Mouse (Mus musculus): ENCODE results near the gene Adgrf1.
"Not testable (repeated sequence)": the region's sequence is repeated elsewhere in the genome, so short reads cannot be mapped to it uniquely, and the experiment has no call there.

Adgrf1 gene

GRCm38 (mm10) chr17:43267046-43267749 lies 2.9 kb upstream of the Adgrf1 start:
- peak; percentile 7 for DNase-seq

DNA sequence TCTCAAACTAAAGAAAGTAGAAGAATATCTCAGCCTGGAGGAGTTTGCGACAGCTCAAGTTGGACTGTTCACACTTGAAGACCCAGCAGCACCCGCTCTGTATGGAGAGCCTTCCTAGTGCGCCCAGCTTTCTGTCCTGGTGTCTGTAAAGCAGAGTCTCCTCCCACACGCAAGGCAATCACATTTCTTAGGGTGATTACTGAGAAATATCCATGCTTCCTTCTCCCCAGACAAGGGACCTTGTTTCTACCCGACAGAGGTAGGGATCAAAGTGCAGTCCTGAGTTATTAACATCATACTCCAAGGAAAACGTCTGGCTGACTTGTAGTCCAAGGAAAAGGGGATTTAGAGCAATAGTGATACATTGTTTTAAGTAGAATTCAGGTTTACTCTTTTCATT lies 6.1 kb downstream of the Adgrf1 start:
- no peak for DNase-seq

- DNase-seq = peak; percentile 21
These were observed 7.1 kb downstream of the Adgrf1 start for GRCm38 (mm10) chr17:43277223-43277622.

DNA sequence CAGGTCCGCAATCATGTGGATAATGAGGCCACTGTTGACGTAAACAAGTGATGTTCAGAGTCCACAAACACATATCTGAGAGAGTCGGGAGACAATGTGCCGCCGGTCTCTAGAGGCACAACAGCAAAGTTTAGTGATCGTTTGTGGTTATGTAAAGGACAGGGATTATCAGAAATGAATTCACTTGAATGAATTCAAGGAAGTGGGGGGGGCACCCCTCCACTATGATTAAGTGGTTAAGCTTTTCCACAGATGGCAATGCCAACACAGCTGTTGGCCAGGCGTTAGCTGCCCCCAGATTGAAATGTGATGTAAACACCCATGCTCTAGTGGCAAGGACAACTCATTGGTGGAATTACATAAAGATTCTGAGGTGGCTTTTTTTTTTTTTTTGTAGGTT lies 9.5 kb downstream of the Adgrf1 start:
- DNase-seq = no peak

DNA sequence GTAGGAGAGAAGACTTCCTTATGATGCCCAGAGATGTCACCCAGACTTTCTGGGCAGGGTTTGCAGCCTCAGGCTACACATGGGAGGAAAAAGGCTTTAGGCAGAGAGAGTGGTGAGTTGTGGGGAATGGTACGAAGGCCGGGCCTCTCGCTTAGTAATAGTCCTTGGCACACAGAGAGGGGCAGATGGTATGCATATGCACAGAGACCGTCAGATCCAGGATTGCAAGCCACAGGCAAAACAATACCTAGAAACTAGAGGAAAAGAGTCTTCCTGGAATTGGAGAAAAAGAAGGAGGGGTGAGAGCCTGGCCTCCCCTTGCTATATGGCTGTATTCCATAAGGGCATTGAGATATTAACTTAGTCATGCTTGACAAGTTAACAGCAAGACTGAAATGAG lies 12.2 kb downstream of the Adgrf1 start:
- no peak for DNase-seq

DNA sequence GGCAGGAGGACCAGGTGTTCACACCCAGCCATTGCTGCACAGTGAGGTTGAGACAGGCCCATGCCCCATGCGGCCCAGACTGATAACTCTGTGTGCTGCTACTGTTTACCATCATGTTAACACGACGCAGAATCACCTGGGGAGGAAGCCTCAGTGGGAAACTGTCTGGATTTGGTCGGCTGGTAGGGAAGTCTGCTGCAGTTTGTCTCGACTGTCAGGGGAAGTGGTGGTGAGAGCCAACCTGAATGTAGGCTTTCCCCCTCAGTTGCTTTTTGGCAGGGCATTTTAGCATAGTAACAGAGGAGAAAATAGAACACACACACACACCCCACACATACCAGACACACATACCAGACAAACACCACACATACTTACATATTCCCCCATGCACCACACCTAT lies 12.7 kb downstream of the Adgrf1 start:
- DNase-seq = no peak

DNA sequence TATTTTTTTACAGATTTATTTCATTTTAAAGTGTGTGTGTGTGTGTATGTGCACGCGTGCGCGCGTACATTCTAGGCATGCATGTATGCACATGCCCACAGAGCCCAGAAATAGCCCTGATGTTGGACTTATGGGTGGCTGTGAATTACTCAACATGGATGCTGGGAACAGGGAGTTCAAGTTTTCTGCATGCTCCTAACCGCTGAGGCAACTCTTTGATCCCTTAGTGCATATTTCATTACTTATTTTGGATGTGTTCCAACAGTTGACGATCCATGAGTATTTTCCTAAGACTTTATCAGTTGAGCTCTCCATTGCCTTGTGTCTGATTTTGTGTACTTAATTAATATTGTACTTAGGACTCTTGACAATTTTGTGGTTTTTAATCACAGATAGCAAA lies 29.4 kb downstream of the Adgrf1 start:
- no peak for DNase-seq

DNA sequence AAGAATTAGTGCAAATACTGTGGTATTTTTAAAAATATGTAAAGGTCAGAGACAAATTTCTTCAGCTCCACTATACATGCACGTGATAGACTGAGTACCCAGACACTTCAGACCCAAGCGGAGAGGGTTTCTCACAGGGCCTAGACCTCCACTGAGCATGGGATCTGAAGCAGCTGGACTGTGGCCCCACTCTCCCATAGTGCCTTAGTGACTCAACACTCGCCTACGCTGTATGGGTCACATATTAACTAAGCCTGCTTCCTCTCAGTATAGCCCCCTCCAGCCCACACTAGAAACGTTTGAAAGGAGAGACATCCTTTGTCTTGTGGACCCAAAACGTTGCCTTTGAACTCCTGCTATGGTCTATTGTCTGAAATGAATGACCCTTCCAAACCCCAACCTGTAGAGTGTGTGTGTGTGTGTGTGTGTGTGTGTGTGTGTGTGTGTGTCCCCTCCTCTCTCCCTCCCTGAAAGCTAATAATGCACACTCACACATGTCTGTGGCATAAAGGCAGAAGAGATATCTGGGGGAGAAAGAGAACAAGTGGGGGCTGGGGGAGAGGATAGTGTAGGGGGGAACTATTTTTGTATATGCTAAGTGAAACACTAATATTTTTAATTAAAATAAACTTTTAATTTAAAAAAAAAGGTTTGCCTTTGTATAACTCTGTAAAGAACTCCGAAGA lies 56.0 kb downstream of the Adgrf1 start:
- DNase-seq = no peak

DNA sequence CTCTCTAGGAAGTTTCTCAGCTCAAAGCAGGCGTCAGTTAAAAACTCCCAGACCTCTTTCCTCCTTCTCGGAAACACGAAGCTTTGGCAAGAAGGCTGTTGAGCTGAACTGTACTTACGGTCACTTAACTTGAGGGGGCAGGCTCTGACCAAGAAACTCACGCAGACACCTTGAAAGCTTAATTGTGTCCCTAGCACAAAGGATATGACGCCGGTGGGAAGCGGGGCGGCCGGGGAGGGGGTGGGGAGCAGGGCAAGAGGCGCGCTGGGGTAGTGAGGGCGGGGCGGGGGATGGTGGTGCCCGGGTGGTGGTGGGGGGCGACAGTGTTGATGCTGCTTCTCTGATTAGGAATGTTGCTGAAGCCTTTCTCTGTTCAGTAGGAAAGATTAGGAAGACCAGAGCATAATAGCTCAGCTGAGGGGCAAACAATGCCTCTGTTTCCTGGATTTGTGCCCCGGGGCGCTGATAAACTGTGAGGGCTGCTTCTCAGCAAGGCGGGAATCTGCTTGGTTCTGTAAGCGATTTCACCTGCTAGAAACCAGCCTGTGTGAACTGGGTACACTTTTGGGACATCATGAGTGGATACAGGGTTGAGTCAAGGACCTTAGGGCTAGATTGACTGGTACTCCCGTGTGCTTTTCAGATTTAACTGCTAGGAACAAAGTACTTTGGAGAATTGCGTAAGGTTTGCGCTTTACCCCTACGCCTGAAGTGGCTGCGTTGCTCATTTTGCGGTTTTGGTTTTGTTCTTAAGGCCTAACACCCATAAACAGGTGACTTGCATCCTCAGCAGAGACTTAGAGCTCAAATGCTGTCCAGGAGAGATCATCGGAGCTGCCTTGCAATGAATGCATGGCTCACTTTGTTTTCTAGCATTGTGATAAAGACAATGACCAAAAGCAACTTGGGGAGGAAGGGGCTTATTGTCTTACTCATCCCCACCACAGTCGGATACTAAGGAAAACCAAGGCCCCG lies 56.9 kb downstream of the Adgrf1 start:
- DNase-seq = peak; percentile 66

DNA sequence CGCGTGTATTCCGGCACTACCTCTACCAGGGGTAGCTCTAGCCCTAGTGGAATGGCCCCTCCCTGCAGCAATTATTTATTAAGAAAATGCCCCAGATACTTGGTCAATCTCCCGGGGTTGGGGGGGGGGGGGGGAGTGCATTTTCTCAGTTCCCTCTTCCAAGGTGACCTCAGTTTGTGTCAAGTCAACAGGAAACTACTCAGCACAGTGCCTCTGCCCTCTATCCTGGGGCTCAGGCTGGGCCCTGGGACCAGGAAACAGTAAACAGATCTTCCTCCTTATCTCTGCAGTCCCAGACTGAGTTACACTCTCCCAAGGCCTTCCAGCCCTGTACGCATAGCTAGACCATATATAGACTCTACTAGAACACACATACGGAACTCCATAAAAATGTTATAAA lies 57.7 kb downstream of the Adgrf1 start:
- peak; percentile 7 for DNase-seq

GRCm38 (mm10) chr17:43329216-43329615 lies 59.1 kb downstream of the Adgrf1 start:
- DNase-seq = no peak

- peak; percentile 2 for DNase-seq
These were observed 59.6 kb downstream of the Adgrf1 start for GRCm38 (mm10) chr17:43329761-43330183.

DNA sequence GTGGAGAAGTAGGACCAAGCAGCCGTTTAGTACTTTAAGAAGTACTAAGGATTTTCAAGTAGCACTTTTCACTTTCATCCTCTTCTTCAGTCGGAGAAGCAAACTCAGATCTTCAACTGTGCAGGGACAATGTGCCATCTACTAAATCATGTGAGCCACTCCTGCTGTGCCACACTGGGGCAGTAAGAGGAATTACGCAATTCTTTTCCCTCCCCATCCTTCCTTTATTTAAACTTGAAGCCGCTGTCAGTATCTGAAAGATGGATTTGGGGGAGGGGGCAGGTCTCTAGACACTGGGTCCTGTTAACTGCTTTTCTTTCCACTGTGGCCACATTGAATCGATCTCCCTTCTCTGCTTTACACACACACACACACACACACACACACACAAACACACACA lies 62.6 kb downstream of the Adgrf1 start:
- DNase-seq = peak; percentile 13

DNA sequence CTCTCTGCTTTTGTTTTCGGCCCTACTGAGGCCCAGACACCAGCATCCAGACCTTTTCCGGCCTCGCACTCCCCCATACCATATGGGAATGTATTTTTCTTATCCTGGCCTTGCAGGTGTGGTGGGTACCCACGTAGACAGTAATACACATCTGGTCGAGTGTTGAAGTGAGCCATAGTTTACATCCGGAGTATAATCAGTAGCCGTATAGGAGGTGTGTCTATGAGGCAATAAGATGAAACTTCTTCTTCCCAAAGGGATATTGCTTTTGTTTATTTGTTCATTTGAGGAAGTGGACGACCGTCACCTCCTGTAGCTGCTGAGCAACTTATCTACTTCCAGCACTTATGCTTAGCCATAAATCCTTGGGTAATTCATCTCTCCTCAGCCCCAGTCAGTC lies 63.9 kb downstream of the Adgrf1 start:
- DNase-seq = no peak

DNA sequence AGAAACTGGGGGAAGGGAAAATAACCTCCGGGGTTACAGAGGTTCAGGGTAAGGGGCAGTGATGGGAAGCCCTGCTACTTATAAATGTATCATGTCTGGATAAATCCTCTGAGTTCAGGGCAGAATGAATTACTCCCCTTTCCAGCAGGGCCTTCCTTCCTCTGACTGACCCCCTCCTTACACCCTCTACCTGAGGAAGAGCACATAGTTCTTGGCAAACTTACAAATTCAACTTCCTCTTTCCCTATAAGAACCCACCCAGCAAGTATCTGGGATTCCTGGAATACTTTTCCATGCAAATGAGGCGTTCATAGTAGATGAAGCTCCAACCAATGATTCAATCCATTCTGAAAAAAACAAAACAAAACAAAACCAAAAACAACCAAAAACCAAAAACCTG lies 67.5 kb downstream of the Adgrf1 start:
- no peak for DNase-seq

- peak; percentile 13 for DNase-seq
These were observed 68.2 kb downstream of the Adgrf1 start for GRCm38 (mm10) chr17:43338279-43338678.

GRCm38 (mm10) chr17:43346499-43346898 lies 76.4 kb downstream of the Adgrf1 start:
- not testable (repeated sequence) for DNase-seq

- no peak for DNase-seq
These were observed 87.9 kb downstream of the Adgrf1 start for GRCm38 (mm10) chr17:43357902-43358539.

DNA sequence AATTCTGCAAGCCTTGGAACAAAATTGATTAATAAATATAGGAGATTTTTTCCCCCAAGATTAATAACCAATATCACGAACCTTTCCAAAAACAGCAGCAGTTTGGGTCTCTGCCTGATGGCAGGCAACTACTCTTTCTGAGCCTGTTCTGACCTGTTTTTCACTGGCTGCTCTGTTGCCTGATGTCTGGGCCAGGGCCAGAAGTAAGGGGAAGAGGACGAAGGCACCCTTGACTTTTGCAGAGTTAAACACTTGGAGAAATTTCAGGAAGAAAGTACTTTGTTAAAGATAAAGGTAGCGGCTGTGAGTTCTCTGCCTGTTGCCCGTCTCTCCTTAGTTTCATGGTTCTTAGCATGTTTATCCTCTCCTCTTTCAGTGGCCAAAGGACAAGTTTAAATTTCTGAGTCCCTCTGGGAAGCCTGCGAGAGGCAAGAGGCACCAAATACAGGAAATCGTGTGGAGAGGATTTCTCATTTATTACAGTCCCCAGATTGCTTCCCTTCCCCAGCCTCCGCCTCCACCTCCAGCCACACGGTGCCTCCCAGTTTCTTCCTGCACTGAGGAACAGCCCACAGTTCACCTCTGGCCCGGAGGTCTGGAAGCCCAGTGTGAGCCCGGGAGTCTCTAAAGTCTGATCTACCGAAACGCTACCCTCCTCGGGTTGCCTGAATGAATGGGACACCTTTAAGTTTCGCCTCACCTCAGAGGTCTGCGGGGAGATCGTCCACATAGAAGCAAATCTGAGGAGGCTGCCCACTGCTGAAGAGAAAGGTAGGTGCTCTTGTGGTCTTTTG lies 89.9 kb downstream of the Adgrf1 start, which contains the start of gene Adgrf5:
Gene Adgrf5, plus strand, starts transcription at position 626 of the 794 bp plus-strand sequence.
- peak; percentile 65 for DNase-seq

- DNase-seq = no peak
These were observed 90.9 kb downstream of the Adgrf1 start for GRCm38 (mm10) chr17:43361021-43361420.

- DNase-seq = peak; percentile 30
These were observed 92.2 kb downstream of the Adgrf1 start for GRCm38 (mm10) chr17:43362362-43362761.

DNA sequence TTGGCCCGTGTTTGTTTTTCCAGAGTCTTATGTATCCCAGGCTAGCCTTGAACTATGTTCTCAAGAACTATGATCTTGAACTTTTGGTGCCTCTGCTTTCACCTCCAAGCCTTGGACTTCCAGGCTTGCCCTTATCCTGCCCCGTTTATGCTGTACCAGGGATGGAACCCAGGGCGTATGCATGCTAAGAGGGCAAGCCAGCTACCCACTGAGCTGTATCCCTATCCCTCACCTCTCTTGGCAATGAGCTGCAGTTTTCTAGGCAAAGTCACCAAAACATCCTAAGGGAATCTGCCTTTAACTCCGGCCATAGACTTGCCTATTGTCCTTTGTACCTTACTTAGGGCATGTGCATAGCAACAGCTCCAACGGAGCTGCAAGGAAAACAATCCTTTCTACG lies 92.8 kb downstream of the Adgrf1 start:
- no peak for DNase-seq

Data from lung, postnatal 14 days (tissue).